Mouse (Mus musculus) cerebellum, postnatal 10 days (tissue): ENCODE measurements around the gene Clic5.
A peak's percentile ranks its signal among the peaks of the same experiment; 100 is the strongest.
"Not testable (repeated sequence)": the region's sequence is repeated elsewhere in the genome, so short reads cannot be mapped to it uniquely, and the experiment has no call there.

Experiments used
- DNase-seq, 2 experiments: peaks; one replicate each; pipeline ENCODE4 v3.0.0; 2021; ENCODE audit warnings: mixed read lengths in 2 of 2

The Clic5 gene

GRCm38 (mm10) chr17:44188042-44188768, at the start of gene Clic5:
Gene Clic5 (plus strand): TSS chr17:44188584.
- peak; percentile 31 to 36 for DNase-seq

GRCm38 (mm10) chr17:44145806-44146205, 42.6 kb upstream of the Clic5 start:
- DNase-seq = no peak

- no peak for DNase-seq
These were observed 40.1 kb upstream of the Clic5 start for GRCm38 (mm10) chr17:44148109-44148846.

DNA sequence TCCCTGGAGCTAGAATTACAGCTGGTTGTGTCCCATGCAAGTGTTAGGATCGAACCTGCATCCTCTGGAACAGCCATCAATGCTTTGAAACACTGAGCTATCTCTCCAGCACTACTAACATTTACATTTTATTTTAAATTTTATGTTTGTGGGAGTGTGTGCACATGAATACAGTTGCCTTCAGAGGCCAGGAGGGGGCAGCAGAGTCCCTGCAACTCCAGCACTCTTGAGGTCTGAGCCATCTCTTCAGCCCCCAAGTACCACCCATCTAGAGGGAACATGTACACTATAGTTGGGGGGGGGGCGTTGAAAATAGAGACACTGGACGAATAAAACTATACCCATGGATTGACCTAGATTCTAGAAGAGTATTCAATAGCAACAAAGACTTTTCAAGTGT, 37.3 kb upstream of the Clic5 start:
- peak; percentile 50 to 56 for DNase-seq

GRCm38 (mm10) chr17:44151889-44152288, 36.5 kb upstream of the Clic5 start:
- no peak for DNase-seq

- DNase-seq = no peak
These were observed 34.5 kb upstream of the Clic5 start for GRCm38 (mm10) chr17:44153871-44154270.

- no peak for DNase-seq
These were observed 33.2 kb upstream of the Clic5 start for GRCm38 (mm10) chr17:44155204-44155603.

- DNase-seq = peak; percentile 56 to 60
These were observed 30.2 kb upstream of the Clic5 start for GRCm38 (mm10) chr17:44158186-44158585.

DNA sequence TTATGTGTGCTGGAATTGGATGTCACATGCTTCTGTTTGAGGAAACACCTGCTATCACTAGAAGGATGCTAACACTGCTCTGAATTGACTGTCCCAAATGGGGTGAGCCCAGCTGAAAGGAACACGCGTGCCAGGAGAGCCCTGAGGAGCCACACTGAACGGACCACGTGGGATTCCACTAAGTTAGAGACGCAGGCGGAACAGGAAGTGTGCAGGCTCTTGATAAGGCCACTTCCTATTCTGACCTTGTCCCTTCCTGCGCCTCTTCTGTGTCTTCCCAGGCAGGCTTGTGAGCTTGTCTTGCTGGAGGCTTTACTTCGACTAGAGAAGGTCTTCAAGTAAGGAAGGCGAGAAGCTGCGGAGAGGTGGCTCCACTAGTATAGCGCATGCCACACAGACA, 27.9 kb upstream of the Clic5 start:
- no peak for DNase-seq

DNA sequence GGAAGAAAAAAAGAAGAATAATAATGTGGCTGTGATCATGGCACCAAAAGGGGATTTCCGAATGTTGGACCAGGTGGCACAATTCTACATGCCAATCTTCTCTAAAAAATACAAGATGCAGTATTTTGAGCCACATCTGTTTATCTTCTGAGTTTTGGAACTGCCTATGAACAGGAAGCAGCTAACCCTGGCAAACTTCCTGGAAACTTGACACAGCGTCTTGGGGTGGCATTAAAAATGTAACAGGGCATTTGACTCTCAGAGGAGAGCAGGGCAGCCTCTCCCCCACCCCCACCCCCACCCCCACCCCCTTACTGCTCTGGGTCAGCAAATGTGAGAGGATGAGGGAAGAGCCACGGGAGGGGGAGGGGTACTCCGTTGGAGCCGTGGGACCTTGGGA, 25.9 kb upstream of the Clic5 start:
- DNase-seq = no peak

GRCm38 (mm10) chr17:44162935-44163334, 25.4 kb upstream of the Clic5 start:
- no peak for DNase-seq

DNA sequence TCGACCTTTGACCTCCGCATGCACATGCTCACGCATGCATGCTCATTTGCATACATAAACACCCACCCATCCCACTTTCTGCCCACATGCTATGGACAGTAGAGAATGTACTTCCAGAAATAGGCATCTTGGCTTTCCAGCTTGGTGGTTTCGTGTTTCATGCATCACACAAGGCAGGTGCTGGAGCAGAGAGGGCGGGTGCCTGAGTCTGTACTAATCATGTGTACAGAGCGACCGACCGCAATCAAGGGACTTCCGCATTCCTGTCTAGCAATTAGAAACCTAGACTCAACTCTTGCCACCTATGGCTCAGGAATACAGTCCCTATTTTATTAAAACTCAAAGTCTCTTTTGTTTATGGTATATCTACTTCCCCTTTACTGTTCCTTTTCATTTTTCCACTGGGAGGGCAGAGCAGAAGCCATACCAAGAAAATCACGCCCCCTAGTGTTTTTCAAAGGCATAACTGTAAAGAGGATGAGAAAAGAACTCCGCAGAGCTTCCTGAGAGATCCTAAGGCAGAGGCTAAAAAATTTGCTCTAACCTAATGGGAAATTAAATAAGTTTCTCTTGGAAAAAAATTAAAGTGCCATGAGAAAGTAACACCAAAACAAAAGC, 22.5 kb upstream of the Clic5 start:
- DNase-seq = no peak

- DNase-seq = no peak
These were observed 18.7 kb upstream of the Clic5 start for GRCm38 (mm10) chr17:44169676-44170075.

GRCm38 (mm10) chr17:44170316-44170715, 18.1 kb upstream of the Clic5 start:
- peak; percentile 8 to 16 for DNase-seq

GRCm38 (mm10) chr17:44171930-44172329, 16.5 kb upstream of the Clic5 start:
- no peak for DNase-seq

DNA sequence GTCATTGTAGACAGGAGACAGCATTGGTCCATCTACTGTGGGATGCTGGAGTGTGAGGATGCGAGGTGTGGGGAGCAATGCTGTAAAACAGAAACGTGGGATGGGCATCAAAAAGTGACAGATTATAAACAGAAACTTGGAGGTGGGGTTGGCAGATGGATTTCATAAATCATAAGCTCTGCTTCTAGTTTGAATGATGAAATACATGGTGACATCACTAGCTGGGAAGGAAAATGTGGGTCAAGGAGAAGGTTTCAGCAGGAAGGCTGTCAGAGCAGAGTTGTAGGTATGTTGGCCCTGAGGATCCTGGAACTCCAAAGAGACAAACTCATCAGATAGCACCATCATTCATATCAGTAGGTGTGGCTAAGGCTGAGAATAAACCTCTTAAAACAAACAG, 15.0 kb upstream of the Clic5 start:
- no peak for DNase-seq

DNA sequence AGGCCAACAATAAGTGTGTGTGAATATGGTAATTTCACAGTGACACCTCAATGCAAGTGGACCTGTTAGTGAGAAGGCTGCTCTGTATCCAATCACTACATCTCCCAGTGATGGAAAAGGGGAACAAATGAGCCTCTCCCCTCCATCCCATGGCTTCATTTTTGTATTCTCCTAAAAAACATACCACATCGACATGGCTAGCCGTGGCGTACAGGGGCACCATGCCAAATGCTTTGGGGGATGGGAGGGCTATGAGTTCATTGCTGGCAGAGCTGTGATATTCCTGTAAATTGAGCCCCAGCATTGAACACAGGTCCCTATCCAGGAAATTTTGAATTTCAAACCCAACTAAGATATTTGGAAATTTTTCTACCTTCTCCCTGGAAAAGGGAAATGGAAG, 11.1 kb upstream of the Clic5 start:
- DNase-seq = peak; percentile 70 to 71

GRCm38 (mm10) chr17:44181346-44181745, 7.0 kb upstream of the Clic5 start:
- no peak for DNase-seq

- no peak for DNase-seq
These were observed 1.5 kb upstream of the Clic5 start for GRCm38 (mm10) chr17:44186871-44187270.

DNA sequence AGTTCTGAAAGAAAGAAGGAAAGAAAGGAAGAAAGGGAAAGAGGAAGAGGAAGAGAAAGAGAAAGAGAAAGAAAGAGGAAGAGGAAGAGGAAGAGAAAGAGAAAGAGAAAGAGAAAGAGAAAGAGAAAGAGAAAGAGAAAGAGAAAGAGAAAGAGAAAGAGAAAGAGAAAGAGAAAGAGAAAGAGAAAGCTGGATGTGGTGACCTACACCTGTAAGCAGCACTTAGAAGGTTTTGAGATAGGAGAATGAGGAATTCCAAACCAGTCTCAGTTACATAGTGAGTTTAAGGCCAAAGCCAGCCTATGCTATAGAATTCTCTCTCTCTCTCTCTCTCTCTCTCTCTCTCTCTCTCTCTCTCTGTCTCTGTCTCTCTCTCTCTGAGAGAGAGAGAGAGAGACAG, 847 bp upstream of the Clic5 start:
- DNase-seq = not testable (repeated sequence)

DNA sequence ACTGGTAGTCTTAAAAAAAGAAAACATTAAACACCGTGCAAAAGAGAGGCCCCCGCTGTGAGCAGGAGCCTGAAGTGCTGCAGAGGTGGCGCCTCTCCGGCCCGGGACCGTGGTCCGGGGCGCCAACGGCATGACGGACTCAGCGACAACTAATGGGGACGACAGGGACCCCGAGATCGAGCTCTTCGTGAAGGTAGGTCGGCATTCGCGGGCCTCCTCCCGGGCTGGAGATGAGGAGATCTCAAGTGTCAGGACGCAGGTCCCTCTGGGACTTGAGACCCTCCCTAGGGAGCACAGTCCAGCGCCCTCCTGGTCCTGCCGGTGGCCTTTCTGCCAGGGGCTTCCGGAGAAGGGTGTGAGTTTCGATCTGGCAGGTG, 373 bp downstream of the Clic5 start:
- DNase-seq = peak; percentile 8 to 14

GRCm38 (mm10) chr17:44189696-44190095, 1.3 kb downstream of the Clic5 start:
- DNase-seq = peak; percentile 8 to 16

DNA sequence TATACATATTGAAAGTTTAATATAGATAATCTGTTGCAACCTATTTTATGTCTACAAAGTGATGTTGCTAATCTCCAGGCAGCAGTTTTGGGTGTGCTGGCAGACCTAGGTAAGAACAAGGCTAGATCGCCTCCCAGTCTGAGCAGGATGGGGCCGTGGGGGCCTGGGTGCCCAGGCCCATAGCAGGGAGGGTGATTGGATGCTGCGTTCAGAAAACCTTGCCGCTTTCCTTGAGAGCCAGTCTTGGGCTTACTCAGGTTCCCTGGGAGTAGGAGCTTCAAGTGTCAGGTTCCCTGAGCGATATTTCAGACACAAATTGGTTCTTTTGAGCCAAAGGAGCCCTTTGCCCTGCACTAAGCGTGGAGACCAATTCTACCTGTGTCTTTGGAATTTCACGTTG, 1.9 kb downstream of the Clic5 start:
- DNase-seq = no peak

GRCm38 (mm10) chr17:44192981-44193380, 4.6 kb downstream of the Clic5 start:
- DNase-seq = no peak
